Mouse (Mus musculus) neutrophil, adult 5-6 weeks (primary cell): Measurements from ENCODE around the gene Zdhhc13. TPM values are rescaled to one million over a fixed set of nuclear protein-coding genes. Genes with fewer than 3 reads are reported as not detected.

Experiments used
- ATAC-seq: fragments of 151-379, 151-347 bp; 2 replicates; pipeline ENCODE4 v1.8.0; 2017; ENCODE audit warnings: mild to moderate bottlenecking, moderate TSS enrichment; ENCODE audit not compliant: insufficient number of reproducible peaks, poor library complexity, low FRiP score, severe bottlenecking; ENCODE audit errors: extremely low read depth
- total RNA-seq: library from RNA; stranded (forward); fragments of 200-1000 nt; gene quantifications from 2 replicates; pipeline ENCODE4 v1.2.3, GENCODE M21; 2017

The Zdhhc13 gene
- total RNA-seq, 1 experiment from 2014 or later: 24.6 TPM

GRCm38 (mm10) chr7:48867576-48867975 is 78.8 kb downstream of the Zdhhc13 start:
- no peak for ATAC-seq

- ATAC-seq: no peak
Observed at GRCm38 (mm10) chr7:48870144-48870543, 81.3 kb downstream of the Zdhhc13 start.

DNA sequence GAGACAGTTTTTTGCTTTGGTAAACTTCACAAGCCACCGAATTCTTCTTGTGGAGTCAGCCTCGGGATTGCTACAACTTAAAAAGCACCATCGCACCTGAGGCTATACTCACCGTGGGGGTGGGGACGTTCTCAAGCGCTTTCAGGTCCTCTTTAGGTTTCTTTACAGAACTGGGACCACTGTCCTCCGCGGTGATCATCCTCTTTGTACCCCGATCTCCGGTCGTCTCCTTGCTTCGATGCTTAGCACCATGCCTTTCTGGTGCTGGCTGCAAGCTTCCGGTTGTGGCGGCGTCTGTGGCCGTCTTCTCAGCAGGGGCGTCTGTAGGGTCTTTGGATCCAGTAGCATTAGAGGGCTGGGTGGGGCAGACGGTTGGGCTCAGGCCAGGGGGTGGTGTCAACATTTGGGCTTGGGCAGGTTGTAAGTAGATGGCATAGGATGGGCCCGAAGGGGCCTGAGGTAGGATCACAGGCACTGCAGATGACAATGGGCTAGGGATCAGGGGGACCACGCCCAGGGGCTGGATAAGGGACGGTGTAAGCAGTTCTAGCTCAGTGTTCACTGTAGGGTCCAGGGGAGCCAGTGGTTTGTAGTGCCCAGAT is 81.9 kb downstream of the Zdhhc13 start:
- no peak for ATAC-seq

DNA sequence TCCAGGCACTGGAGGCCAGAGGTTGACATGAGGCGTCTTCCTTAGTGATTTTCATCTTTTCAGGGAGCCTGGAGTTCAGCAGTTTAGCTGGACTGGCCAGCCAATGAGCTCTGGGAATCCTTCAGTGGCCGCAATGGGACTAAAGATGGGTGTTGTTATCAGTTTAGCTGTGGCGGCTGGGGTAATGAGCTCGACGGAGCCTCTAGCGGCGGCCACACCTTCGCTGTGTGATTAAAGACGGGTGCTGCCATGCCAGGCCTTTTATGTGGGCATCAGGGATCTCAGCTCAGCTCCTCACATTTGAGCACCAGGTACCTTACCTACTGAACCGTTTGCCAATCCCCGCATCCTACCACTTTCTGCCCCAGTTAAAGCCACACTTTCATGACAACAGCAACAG is 82.5 kb downstream of the Zdhhc13 start:
- no peak for ATAC-seq

DNA sequence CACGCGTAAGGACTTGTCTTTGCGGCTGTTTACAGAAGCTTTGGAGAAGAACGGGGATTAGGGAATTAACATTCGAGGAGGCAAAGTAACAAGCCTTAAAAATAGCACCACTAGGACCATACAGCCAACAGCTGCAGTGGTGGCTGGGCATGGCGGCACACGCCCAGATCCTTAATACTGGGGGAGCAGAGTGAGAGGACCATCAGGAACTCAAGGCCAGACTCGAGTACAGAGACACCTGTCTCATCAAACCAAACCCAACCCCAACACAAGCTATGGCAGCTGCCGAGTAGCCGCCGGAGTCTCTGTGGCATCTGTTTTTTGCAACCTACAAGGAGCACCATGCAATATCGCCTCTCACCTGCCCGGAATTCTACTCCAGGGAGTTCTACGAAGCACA is 86.3 kb downstream of the Zdhhc13 start:
- no peak for ATAC-seq

- peak; percentile 15; the same call in 1 of the 2 replicates for ATAC-seq
Observed at GRCm38 (mm10) chr7:48876526-48876925, 87.7 kb downstream of the Zdhhc13 start.

Other genes with a start within 250 kb of the Zdhhc13 start
- not detected in 2 replicates for gene Mrgprb2, start 230.9 kb upstream of the Zdhhc13 start, total RNA-seq
- gene Mrgprb3, start 145.2 kb upstream of the Zdhhc13 start, total RNA-seq: not detected in 2 replicates
- not detected in 2 replicates for gene Csrp3, start 59.0 kb downstream of the Zdhhc13 start, total RNA-seq
- gene E2f8, start 92.6 kb downstream of the Zdhhc13 start, total RNA-seq: 2.0 and 3.6 TPM in 2 replicates
- gene Nav2, start 119.7 kb downstream of the Zdhhc13 start, total RNA-seq: 2.3 and 3.1 TPM in 2 replicates